Mouse (Mus musculus): ENCODE data around the gene Cipc.

DNA sequence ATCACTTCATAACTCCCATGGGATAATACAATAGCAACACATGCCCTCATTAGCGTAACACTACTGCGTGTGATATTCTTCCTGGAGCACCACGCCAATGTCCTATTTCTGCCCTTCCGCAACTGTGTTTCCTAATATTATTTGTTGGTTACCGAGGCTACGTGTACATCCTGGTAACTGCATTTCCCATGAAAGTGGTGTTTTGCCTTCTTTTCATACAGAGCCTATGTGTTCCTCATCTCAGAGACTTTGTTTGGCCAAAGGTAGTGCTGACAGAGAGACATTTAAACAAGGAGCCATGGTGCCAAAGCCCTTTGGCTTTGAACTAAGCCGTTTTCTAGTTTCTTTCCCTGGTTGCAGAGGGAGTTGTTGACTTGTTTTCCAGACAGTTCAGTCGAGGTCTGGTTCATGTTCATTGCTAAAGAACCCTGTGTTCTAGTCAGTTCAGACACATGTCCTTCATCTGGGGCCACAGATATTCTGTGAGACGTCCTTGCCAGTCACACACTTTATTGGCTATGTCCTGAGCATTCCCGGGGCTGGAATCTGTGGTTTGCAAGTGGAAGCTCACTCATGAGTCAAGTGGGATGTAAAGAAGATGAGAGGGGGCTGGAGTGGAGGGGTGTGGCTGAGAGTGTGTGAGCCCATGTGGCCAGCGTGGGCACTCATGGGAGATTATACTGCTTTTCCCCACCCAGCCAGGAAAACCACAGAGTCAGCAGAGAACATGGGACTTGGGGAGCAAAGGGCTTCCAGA is 10.1 kb upstream of the Cipc start:
- TF ChIP-seq GATA1 (IDR thresholded peaks at IDR 0.05; ENCODE audit: low read length), result no peak
- TF ChIP-seq TAL1 (IDR thresholded peaks at IDR 0.05; ENCODE audit: low read length), result no peak
